Mouse (Mus musculus): Measurements from ENCODE around the gene Ak1. TPM values are rescaled to one million over a fixed set of nuclear protein-coding genes. Genes with fewer than 3 reads are reported as not detected.
A peak's percentile ranks its signal among the peaks of the same experiment; 100 is the strongest.

The Ak1 gene
- polyA plus RNA-seq, 1 experiment from 2014 or later: 10.5 TPM

- no peak for ATAC-seq
- H3K4me1 ChIP-seq (replicated peaks; ENCODE audit: control insufficient read depth, insufficient read depth, low read length): peaks cover 17% of the 10 kb centered on the region; the same call in 1 of the 2 replicates
- 10% methylated on average over 13 of the region's 13 CpGs for WGBS
- no peaks in the 10 kb centered on the region for H3K27me3 ChIP-seq (replicated peaks; ENCODE audit: control insufficient read depth, insufficient read depth, low read length)
- no peaks in the 10 kb centered on the region for H3K9me3 ChIP-seq (ENCODE audit: control insufficient read depth)
- H3K27ac ChIP-seq (ENCODE audit: low read depth, low read length): peak overlapping the region; percentile 54; the same call in 1 of the 2 replicates
- peak; percentile 37 for TF ChIP-seq CTCF (IDR thresholded peaks at IDR 0.05; ENCODE audit: low read depth)
- peak overlapping the region; percentile 55 for H3K4me2 ChIP-seq (replicated peaks; ENCODE audit: low read depth)
- H3K36me3 ChIP-seq (ENCODE audit: control insufficient read depth, insufficient read depth): no peaks in the 10 kb centered on the region
- no peak overlapping the region for H3K9ac ChIP-seq (ENCODE audit: low read depth, low read length)
- H3K4me3 ChIP-seq (ENCODE audit: low read depth, low read length): 0 out of 2 replicates have a peak overlapping the region, but pooled peaks have one; percentile 9
These were observed 3.8 kb downstream of the Ak1 start for GRCm38 (mm10) chr2:32625212-32625872.

DNA sequence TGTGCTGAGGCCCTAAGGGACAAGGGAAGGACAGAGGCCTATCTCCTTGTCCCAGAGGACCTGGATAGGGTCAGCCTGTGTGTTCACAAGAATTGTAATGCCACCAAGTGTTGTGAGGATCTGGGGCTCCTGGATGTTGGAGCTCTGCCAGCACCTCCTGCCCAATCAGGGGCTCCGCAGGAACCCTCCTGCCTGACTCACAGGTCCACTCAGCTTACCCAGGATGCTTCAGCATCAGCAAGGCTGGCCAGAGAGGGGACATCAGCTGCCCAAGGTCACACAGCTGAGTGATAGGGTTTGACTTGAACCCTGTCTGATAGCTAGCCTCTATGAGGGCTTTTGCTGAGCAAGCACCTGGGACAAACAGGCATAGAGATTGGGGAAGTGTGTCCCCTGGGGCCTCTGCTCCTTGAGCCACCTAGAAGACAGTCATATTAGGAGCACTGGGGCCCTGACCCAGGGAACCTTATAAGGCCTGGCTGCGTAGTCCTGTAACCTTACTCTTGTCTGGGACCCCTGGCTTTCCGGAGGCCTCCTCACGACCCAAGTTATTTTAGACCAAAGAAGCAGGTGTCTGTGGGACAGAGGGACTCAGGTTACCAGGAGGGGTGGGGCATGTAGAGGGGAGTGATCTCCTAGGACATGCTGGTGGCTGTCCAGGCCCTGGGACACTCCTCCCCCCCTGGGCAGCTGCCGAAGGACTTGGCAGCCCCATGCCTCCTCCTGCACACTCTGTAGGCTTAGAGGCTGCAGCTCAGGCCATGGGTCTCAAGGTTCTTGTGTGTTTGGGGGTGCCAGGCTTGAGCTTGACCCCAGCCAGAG is 4.5 kb downstream of the Ak1 start:
- H3K27me3 ChIP-seq (replicated peaks; ENCODE audit: control insufficient read depth, insufficient read depth, low read length): no peaks in the 10 kb centered on the region
- no peaks in the 10 kb centered on the region for H3K36me3 ChIP-seq (ENCODE audit: control insufficient read depth, insufficient read depth)
- 47% methylated on average over 5 of the region's 5 CpGs for WGBS
- H3K9me3 ChIP-seq (ENCODE audit: control insufficient read depth): no peaks in the 10 kb centered on the region
- ATAC-seq: no peak
- peaks cover 10% of the 10 kb centered on the region; the same call in 1 of the 2 replicates for H3K4me1 ChIP-seq (replicated peaks; ENCODE audit: control insufficient read depth, insufficient read depth, low read length)
- H3K27ac ChIP-seq (ENCODE audit: low read depth, low read length): peak overlapping the region; percentile 54; the same call in 1 of the 2 replicates
- peak overlapping the region; percentile 55; the same call in 1 of the 2 replicates for H3K4me2 ChIP-seq (replicated peaks; ENCODE audit: low read depth)
- H3K9ac ChIP-seq (ENCODE audit: low read depth, low read length): no peak overlapping the region
- TF ChIP-seq CTCF (IDR thresholded peaks at IDR 0.05; ENCODE audit: low read depth): no peak
- no peak overlapping the region for H3K4me3 ChIP-seq (ENCODE audit: low read depth, low read length)

DNA sequence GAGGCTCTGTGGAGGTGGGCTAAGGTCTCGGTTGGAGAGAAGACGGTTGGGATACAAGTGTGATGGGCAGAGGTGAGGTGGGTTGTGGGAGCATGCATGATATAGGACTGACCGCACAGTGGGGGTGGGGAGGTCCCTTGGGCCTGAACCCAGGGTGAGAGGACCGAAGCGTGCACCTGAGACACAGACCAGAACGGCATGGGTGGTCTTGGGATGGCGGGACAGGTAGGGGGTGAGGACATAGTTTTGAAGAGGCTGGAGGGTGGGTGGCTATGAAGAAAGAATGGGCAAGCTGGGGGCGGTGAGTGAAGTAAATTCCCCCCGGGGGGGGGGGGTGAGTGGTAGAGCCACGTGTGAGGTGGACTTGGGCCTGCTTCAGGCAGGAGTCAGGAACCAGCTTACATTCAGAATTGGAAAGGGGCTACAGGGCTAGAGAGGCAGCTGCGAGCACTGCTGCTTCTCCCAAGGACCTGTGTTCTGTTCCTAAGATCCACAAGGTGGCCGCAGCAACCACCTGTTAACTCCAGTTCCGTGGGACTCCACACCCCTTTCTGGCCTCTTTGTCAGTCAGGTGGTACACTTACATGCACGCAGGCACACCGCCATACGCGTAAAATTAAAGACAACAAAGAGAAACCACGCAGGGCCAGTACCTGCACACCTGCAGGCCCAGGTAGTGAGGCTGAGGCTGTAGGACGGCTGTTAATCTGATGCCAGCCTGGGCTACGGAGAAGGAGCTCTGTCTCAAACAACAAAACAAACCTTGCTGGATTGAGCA is 5.9 kb downstream of the Ak1 start:
- Histone ChIP-seq H3K27ac (ENCODE audit: low read depth, low read length) (no peak overlapping the region), H3K4me1 (replicated peaks; ENCODE audit: control insufficient read depth, insufficient read depth, low read length) (peaks cover 10% of the 10 kb centered on the region; the same call in 1 of the 2 replicates), H3K4me3 (ENCODE audit: low read depth, low read length) (no peak overlapping the region), H3K9ac (ENCODE audit: low read depth, low read length) (no peak overlapping the region), H3K4me2 (replicated peaks; ENCODE audit: low read depth) (no peak overlapping the region), H3K36me3 (ENCODE audit: control insufficient read depth, insufficient read depth) (no peaks in the 10 kb centered on the region), H3K9me3 (ENCODE audit: control insufficient read depth) (no peaks in the 10 kb centered on the region), H3K27me3 (replicated peaks; ENCODE audit: control insufficient read depth, insufficient read depth, low read length) (no peaks in the 10 kb centered on the region)
- 61% methylated on average over 20 of the region's 20 CpGs for WGBS
- peak; percentile 16; the same call in 1 of the 2 replicates for ATAC-seq
- no peak for TF ChIP-seq CTCF (IDR thresholded peaks at IDR 0.05; ENCODE audit: low read depth)

GRCm38 (mm10) chr2:32628044-32628550 is 6.5 kb downstream of the Ak1 start:
- Histone ChIP-seq H3K9me3 (ENCODE audit: control insufficient read depth) (no peaks in the 10 kb centered on the region), H3K4me3 (ENCODE audit: low read depth, low read length) (no peak overlapping the region), H3K27ac (ENCODE audit: low read depth, low read length) (peak overlapping the region; percentile 21; the same call in 1 of the 2 replicates), H3K27me3 (replicated peaks; ENCODE audit: control insufficient read depth, insufficient read depth, low read length) (no peaks in the 10 kb centered on the region), H3K4me2 (replicated peaks; ENCODE audit: low read depth) (no peak overlapping the region), H3K9ac (ENCODE audit: low read depth, low read length) (no peak overlapping the region), H3K36me3 (ENCODE audit: control insufficient read depth, insufficient read depth) (no peaks in the 10 kb centered on the region), H3K4me1 (replicated peaks; ENCODE audit: control insufficient read depth, insufficient read depth, low read length) (peaks cover 10% of the 10 kb centered on the region; the same call in 1 of the 2 replicates)
- no peak for TF ChIP-seq CTCF (IDR thresholded peaks at IDR 0.05; ENCODE audit: low read depth)
- 40% methylated on average over 4 of the region's 4 CpGs for WGBS
- no peak for ATAC-seq

- H3K9me3 ChIP-seq (ENCODE audit: control insufficient read depth): no peaks in the 10 kb centered on the region
- no peak overlapping the region for H3K27ac ChIP-seq (ENCODE audit: low read depth, low read length)
- H3K4me3 ChIP-seq (ENCODE audit: low read depth, low read length): no peak overlapping the region
- 63% methylated on average over 5 of the region's 5 CpGs for whole genome bisulfite sequencing
- H3K36me3 ChIP-seq (ENCODE audit: control insufficient read depth, insufficient read depth): no peaks in the 10 kb centered on the region
- no peaks in the 10 kb centered on the region for H3K27me3 ChIP-seq (replicated peaks; ENCODE audit: control insufficient read depth, insufficient read depth, low read length)
- no peak overlapping the region for H3K9ac ChIP-seq (ENCODE audit: low read depth, low read length)
- H3K4me1 ChIP-seq (replicated peaks; ENCODE audit: control insufficient read depth, insufficient read depth, low read length): peaks cover 10% of the 10 kb centered on the region; the same call in 1 of the 2 replicates
- no peak overlapping the region for H3K4me2 ChIP-seq (replicated peaks; ENCODE audit: low read depth)
- TF ChIP-seq CTCF (IDR thresholded peaks at IDR 0.05; ENCODE audit: low read depth): no peak
- ATAC-seq: no peak
These were observed 7.2 kb downstream of the Ak1 start for GRCm38 (mm10) chr2:32628729-32629128.

Measured in intestine, postnatal 0 days (tissue).